Mouse (Mus musculus): Measurements from ENCODE around the gene Styxl1.

DNA sequence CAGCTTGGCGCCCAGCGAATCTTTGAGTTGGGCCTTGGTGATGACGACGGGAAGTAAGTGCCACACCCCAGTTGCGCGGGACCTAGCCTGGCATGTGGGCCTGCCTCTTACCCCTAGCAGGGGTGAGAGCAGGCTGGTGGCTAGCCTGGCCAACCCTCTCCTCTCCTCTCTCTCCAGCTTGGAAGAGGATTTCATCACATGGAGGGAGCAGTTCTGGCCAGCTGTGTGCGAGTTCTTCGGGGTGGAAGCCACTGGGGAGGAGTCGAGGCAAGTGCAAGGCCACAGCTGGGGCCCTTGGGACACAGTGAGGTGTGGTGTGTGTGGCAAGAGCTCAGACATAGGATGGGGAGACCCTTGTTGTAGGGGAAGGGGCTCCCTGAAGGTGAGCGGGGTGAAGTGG is 47.3 kb downstream of the Styxl1 start:
- TF ChIP-seq CTCF (IDR thresholded peaks at IDR 0.05; ENCODE audit: borderline replicate concordance, control insufficient read depth, extremely low read depth, insufficient read depth, low read length, poor library complexity) (no peak), POLR2A (IDR thresholded peaks at IDR 0.05; ENCODE audit: control insufficient read depth, extremely low read depth, insufficient read depth, low read length, poor library complexity) (no peak)

All from thymus, adult 2 months (tissue).